Comparison of ENCODE assay signal across 9 mouse cellular contexts in the genomic region with DNA sequence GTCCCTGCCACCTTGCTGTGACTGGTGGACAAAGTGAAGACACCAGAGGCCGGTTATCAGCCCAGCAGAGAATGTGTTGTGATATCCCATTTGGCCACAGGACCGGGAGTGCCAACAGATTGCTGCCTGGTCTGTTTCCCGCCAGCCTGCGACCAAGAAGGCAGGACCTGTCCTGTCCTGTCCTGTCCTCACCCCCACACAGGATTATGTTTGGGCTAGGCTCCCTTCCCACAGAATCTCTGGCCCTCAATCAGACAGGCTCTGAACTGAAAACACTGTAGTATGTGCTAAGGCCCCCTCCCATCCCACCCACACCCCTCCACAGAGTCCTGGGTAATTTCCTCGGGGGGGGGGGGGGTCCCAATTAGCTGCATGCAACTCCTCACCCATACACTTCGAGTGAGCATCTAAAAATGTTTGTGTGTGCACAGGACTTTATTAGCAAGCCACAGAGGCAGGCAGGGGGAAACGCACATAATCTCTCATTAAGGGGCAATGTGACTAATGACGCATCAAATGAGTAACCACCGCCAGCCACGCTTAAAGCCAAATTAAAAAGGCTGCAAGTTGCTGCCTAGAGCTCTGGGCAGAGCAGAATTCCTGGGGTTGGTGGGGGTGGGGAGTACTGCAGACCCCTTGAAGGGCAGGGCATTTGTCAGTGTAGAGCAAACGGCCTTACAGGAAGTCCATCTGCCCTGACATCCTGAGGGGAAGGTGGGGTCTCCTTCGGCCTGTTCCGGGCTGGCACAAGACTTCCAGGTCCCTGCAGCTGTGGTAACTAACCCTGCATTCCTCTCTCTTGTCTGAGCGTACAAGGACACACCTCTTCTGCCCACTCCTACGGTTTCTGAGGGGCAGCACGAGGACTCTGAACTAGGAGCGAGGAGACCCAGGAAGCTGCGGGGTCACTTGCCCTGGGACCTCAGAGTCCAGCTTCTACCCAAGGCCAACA. TPM values are rescaled to one million over a fixed set of nuclear protein-coding genes. Genes with fewer than 3 reads are reported as not detected.
A peak's percentile ranks its signal among the peaks of the same experiment; 100 is the strongest.
DNase-seq lines count a peak whose midpoint lies in the region; ATAC-seq and TF ChIP-seq lines count a peak whose summit lies in the region.
"Had no signal": no experiment of that assay in that cellular context is flagged by ENCODE, and none has a peak within 500 bp of the region (broad histone marks: within the 10 kb centered on the region; RNA-seq: fewer than 3 reads in every experiment).

No protein-coding gene starts in this region.

- H3K9ac ChIP-seq in lung, embryonic 14.5 days = 0 out of 2 replicates have a peak overlapping the region, but pooled peaks have one; percentile 29
- H3K9ac ChIP-seq in hindbrain, embryonic 11.5 days (ENCODE audit: low read depth, low read length) = no peak overlapping the region
- 0 out of 2 replicates have a peak overlapping the region, but pooled peaks have one; percentile 14 for H3K9ac ChIP-seq in neural tube, embryonic 15.5 days (replicated peaks)

- no peaks in the 10 kb centered on the region for H3K9me3 ChIP-seq in lung, embryonic 14.5 days (ENCODE audit: low read depth, low read length)
- no peaks in the 10 kb centered on the region for H3K9me3 ChIP-seq in hindbrain, embryonic 11.5 days (ENCODE audit: control insufficient read depth, low read length)
- no peaks in the 10 kb centered on the region for H3K9me3 ChIP-seq in neural tube, embryonic 15.5 days (replicated peaks)

- no peak for ATAC-seq in lung, embryonic 14.5 days (ENCODE audit: insufficient read depth)
- ATAC-seq in hindbrain, embryonic 11.5 days (ENCODE audit: low FRiP score) = no peak
- peak; percentile 15; the same call in 1 of the 2 replicates for ATAC-seq in neural tube, embryonic 15.5 days (ENCODE audit: low FRiP score)

- H3K4me3 ChIP-seq in lung, embryonic 14.5 days (ENCODE audit: low read depth, low read length) = no peak overlapping the region
- no peak overlapping the region for H3K4me3 ChIP-seq in hindbrain, embryonic 11.5 days (ENCODE audit: low read depth, low read length)
- H3K4me3 ChIP-seq in neural tube, embryonic 15.5 days (replicated peaks) = no peak overlapping the region

- H3K36me3 ChIP-seq in lung, embryonic 14.5 days (ENCODE audit: insufficient read depth) = no peaks in the 10 kb centered on the region
- no peaks in the 10 kb centered on the region for H3K36me3 ChIP-seq in hindbrain, embryonic 11.5 days (ENCODE audit: control insufficient read depth, insufficient read depth, low read length)
- H3K36me3 ChIP-seq in neural tube, embryonic 15.5 days = no peaks in the 10 kb centered on the region

- 39% methylated on average over 18 of the region's 18 CpGs for WGBS in lung, embryonic 14.5 days
- 44% methylated on average over 18 of the region's 18 CpGs for WGBS in hindbrain, embryonic 11.5 days
- 32% methylated on average over 18 of the region's 18 CpGs for WGBS in neural tube, embryonic 15.5 days

- DNase-seq in adrenal gland, adult 2 months = peak; percentile 38
- DNase-seq in adrenal gland, adult 18-20 months (ENCODE audit: low spot score in 2 of 2) = no peak
- DNase-seq in lung, embryonic 14.5 days = peak; percentile 26
- DNase-seq in lung, postnatal 10 days = no peak
- DNase-seq in hindbrain, embryonic 11.5 days (ENCODE audit: low spot score) = no peak
- no peak for DNase-seq in thymus, postnatal 14 days
- DNase-seq in thymus, postnatal 10 days (ENCODE audit: low spot score in 2 of 2) = no peak
- DNase-seq: right cerebral cortex, postnatal 14 days had no signal

- H3K4me1 ChIP-seq in lung, embryonic 14.5 days (ENCODE audit: insufficient read depth) = peaks cover 6% of the 10 kb centered on the region
- H3K4me1 ChIP-seq in hindbrain, embryonic 11.5 days (replicated peaks; ENCODE audit: control insufficient read depth, insufficient read depth, low read length) = peaks cover 22% of the 10 kb centered on the region
- H3K4me1 ChIP-seq in neural tube, embryonic 15.5 days = peaks cover 91% of the 10 kb centered on the region

- no peak for TF ChIP-seq CTCF in lung, embryonic 14.5 days (IDR thresholded peaks at IDR 0.05; ENCODE audit: low read depth)

- no peaks in the 10 kb centered on the region for H3K27me3 ChIP-seq in lung, embryonic 14.5 days (ENCODE audit: insufficient read depth, low read length)
- H3K27me3 ChIP-seq in hindbrain, embryonic 11.5 days (ENCODE audit: control insufficient read depth, insufficient read depth, low read length) = no peaks in the 10 kb centered on the region
- H3K27me3 ChIP-seq in neural tube, embryonic 15.5 days (replicated peaks) = no peaks in the 10 kb centered on the region

- H3K4me2 ChIP-seq in lung, embryonic 14.5 days = no peak overlapping the region
- H3K4me2 ChIP-seq in hindbrain, embryonic 11.5 days (replicated peaks; ENCODE audit: low read depth, low read length) = no peak overlapping the region
- H3K4me2 ChIP-seq in neural tube, embryonic 15.5 days = no peak overlapping the region

- peak overlapping the region; percentile 50; the same call in 1 of the 2 replicates for H3K27ac ChIP-seq in lung, embryonic 14.5 days (ENCODE audit: low read depth)
- peak overlapping the region; percentile 44 for H3K27ac ChIP-seq in hindbrain, embryonic 11.5 days (ENCODE audit: low read depth, low read length)
- H3K27ac ChIP-seq in neural tube, embryonic 15.5 days (replicated peaks) = peak overlapping the region; percentile 74

RNA-seq across cellular contexts. Expression of gene Ccnk, which starts 34.0 kb away (rescaled TPM):
- total RNA-seq in adrenal gland, adult 2 months (2021) = 10 to 100 TPM; 23.7 to 37.6 TPM
- polyA plus RNA-seq in adrenal gland, adult 2 months (2012; rRNA removed) = 8.1 and 8.7 TPM in 2 replicates
- total RNA-seq in adrenal gland, adult 18-20 months (2021) = 10 to 100 TPM; 29.2 to 31.1 TPM
- polyA plus RNA-seq in lung, embryonic 14.5 days (2014; fragmentation: Nextera tagmentation; extraction: Ambion mirVana) = 4.9 and 5.3 TPM in 2 replicates
- 8.6 and 10.6 TPM in 2 replicates for polyA plus RNA-seq in hindbrain, embryonic 11.5 days (2014; fragmentation: Nextera tagmentation; extraction: Ambion mirVana)
- 2.4 and 2.7 TPM in 2 replicates for polyA plus RNA-seq in neural tube, embryonic 15.5 days (2015; fragmentation: Nextera tagmentation; extraction: Ambion mirVana)

RNA-seq across cellular contexts. Expression of gene Setd3, which starts 34.3 kb away (rescaled TPM):
- total RNA-seq in adrenal gland, adult 2 months (2021) = 100 to 1,000 TPM; 109 to 117 TPM
- 9.2 and 11.0 TPM in 2 replicates for polyA plus RNA-seq in adrenal gland, adult 2 months (2012; rRNA removed)
- total RNA-seq in adrenal gland, adult 18-20 months (2021) = 100 to 1,000 TPM; 101 to 127 TPM
- polyA plus RNA-seq in lung, embryonic 14.5 days (2014; fragmentation: Nextera tagmentation; extraction: Ambion mirVana) = 68.8 and 69.6 TPM in 2 replicates
- 90.7 and 92.1 TPM in 2 replicates for polyA plus RNA-seq in hindbrain, embryonic 11.5 days (2014; fragmentation: Nextera tagmentation; extraction: Ambion mirVana)
- 97.5 and 98.3 TPM in 2 replicates for polyA plus RNA-seq in neural tube, embryonic 15.5 days (2015; fragmentation: Nextera tagmentation; extraction: Ambion mirVana)

Comparison
In these comparisons a context has a peak if more than half of its experiments do, and no peak if none do; other contexts are left out.
1. DNase-seq: peak in adrenal gland, adult 2 months (single experiment) and lung, embryonic 14.5 days (single experiment); none in adrenal gland, adult 18-20 months (0 of 2), lung, postnatal 10 days (single experiment), hindbrain, embryonic 11.5 days (single experiment), thymus, postnatal 14 days (single experiment) and thymus, postnatal 10 days (0 of 2).
2. Peak in every context shown above with its lines, with median percentiles within 50 percentile points of each other: H3K27ac ChIP-seq.